Mouse (Mus musculus): ENCODE measurements around the gene Bmpr1b. TPM values are rescaled to one million over a fixed set of nuclear protein-coding genes. Genes with fewer than 3 reads are reported as not detected.

Bmpr1b gene
- polyA plus RNA-seq, 1 experiment from 2014 or later = 1.9 TPM

- Histone ChIP-seq H3K36me3 (ENCODE audit: insufficient read depth, low read length) (no peaks in the 10 kb centered on the region), H3K9ac (replicated peaks; ENCODE audit: low read depth) (no peak overlapping the region), H3K4me1 (ENCODE audit: insufficient read depth, low read depth, low read length) (no peaks in the 10 kb centered on the region), H3K27ac (ENCODE audit: low read length) (no peak overlapping the region), H3K27me3 (replicated peaks; ENCODE audit: insufficient read depth, low read length) (no peaks in the 10 kb centered on the region), H3K9me3 (ENCODE audit: low read length) (no peaks in the 10 kb centered on the region), H3K4me2 (replicated peaks; ENCODE audit: low read depth, low read length) (no peak overlapping the region), H3K4me3 (ENCODE audit: low read depth, low read length) (no peak overlapping the region)
- no peak for DNase-seq (ENCODE audit: low spot score)
- TF ChIP-seq EP300 (IDR thresholded peaks at IDR 0.05) (no peak), CTCF (IDR thresholded peaks at IDR 0.05) (no peak)
- 77% methylated on average over 2 of the region's 2 CpGs for WGBS
- ATAC-seq = no peak
These were observed 269.7 kb downstream of the Bmpr1b start for GRCm38 (mm10) chr3:141899521-141899920.

DNA sequence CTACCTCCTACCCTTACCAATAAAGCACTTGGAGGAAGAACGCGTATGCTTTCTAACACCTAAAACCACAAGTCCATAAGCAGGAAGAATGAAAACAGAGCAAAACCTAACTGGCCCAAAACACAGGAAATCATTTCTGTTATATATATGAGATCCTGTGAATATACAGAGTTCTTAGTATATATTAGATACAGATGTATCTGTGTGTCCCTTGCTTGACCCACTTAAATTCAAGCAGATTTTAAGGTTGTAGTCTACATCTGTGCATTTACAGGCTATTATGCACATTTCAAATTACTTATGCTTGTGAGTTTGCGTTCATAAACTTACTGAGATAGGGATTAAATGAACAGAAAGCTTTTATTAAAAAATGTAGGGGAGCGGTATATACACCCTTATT is 271.5 kb downstream of the Bmpr1b start:
- H3K9ac ChIP-seq (replicated peaks; ENCODE audit: low read depth) = no peak overlapping the region
- no peak overlapping the region for H3K4me2 ChIP-seq (replicated peaks; ENCODE audit: low read depth, low read length)
- H3K4me1 ChIP-seq (ENCODE audit: insufficient read depth, low read depth, low read length) = no peaks in the 10 kb centered on the region
- TF ChIP-seq EP300 (IDR thresholded peaks at IDR 0.05) (no peak), CTCF (IDR thresholded peaks at IDR 0.05) (no peak)
- no peaks in the 10 kb centered on the region for H3K27me3 ChIP-seq (replicated peaks; ENCODE audit: insufficient read depth, low read length)
- 87% methylated on average over 4 of the region's 4 CpGs for WGBS
- ATAC-seq (no peak), DNase-seq (ENCODE audit: low spot score) (no peak)
- no peak overlapping the region for H3K4me3 ChIP-seq (ENCODE audit: low read depth, low read length)
- no peaks in the 10 kb centered on the region for H3K9me3 ChIP-seq (ENCODE audit: low read length)
- H3K27ac ChIP-seq (ENCODE audit: low read length) = no peak overlapping the region
- H3K36me3 ChIP-seq (ENCODE audit: insufficient read depth, low read length) = no peaks in the 10 kb centered on the region

DNA sequence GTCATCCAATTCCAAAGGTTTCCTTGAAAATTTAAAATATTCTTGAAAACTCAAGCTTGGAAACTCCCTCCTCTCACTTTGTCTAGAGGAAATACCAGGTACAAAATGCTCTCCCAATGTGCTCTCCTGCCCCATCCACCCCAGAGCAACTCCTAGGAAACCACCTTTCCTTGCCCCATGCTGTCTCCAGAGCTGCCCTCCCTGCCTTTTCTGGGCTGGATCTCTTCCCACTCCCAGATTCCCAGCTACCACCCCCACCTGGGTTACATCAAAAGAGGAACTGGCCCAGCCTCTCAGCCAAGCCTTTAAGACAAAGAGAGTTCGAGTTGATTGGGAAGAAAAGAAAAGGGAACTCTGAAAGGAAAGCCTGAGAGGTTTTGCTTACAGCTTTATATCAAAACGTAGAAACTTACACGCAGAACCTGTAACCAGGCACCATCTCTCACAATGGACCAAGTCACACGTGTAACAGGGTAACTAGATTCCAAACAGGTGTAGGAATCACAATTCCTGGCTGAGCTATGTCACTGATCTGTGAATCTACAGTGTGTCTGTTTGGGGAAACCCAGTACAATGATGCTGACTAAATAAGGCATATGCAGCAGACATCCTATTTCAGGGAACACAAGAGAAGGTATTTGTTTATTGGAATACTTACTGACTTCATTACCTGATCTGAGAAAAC is 272.2 kb downstream of the Bmpr1b start:
- DNase-seq (ENCODE audit: low spot score) (no peak), ATAC-seq (no peak)
- H3K27me3 ChIP-seq (replicated peaks; ENCODE audit: insufficient read depth, low read length) = no peaks in the 10 kb centered on the region
- no peaks in the 10 kb centered on the region for H3K9me3 ChIP-seq (ENCODE audit: low read length)
- 39% methylated on average over 4 of the region's 4 CpGs for WGBS
- H3K4me2 ChIP-seq (replicated peaks; ENCODE audit: low read depth, low read length) = no peak overlapping the region
- H3K4me3 ChIP-seq (ENCODE audit: low read depth, low read length) = no peak overlapping the region
- H3K27ac ChIP-seq (ENCODE audit: low read length) = no peak overlapping the region
- no peaks in the 10 kb centered on the region for H3K4me1 ChIP-seq (ENCODE audit: insufficient read depth, low read depth, low read length)
- H3K36me3 ChIP-seq (ENCODE audit: insufficient read depth, low read length) = no peaks in the 10 kb centered on the region
- TF ChIP-seq CTCF (IDR thresholded peaks at IDR 0.05) = no peak
- no peak for TF ChIP-seq EP300 (IDR thresholded peaks at IDR 0.05)
- no peak overlapping the region for H3K9ac ChIP-seq (replicated peaks; ENCODE audit: low read depth)

DNA sequence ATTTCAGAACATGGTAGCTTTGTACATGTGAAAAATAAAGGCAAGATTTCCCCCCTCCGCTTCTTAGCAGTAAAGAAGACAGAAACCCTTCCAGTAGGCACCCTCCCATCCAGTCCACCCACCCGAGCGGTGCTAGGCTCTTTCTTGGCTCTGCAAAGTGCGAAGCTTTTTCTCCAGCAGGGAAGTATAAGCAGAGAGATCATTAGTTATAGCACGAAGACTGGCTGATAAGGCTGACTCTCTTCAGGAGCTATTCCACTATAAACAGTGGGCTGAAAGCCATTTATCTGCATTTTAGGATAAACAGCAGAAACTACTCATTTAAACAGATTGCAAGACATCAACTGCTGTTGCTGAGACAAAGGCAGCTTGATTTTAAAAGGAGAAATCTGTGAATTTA is 274.1 kb downstream of the Bmpr1b start:
- H3K4me1 ChIP-seq (ENCODE audit: insufficient read depth, low read depth, low read length) = no peaks in the 10 kb centered on the region
- no peaks in the 10 kb centered on the region for H3K9me3 ChIP-seq (ENCODE audit: low read length)
- TF ChIP-seq CTCF (IDR thresholded peaks at IDR 0.05) (no peak), EP300 (IDR thresholded peaks at IDR 0.05) (no peak)
- DNase-seq (ENCODE audit: low spot score) = no peak
- no peaks in the 10 kb centered on the region for H3K36me3 ChIP-seq (ENCODE audit: insufficient read depth, low read length)
- H3K27me3 ChIP-seq (replicated peaks; ENCODE audit: insufficient read depth, low read length) = no peaks in the 10 kb centered on the region
- ATAC-seq = no peak
- H3K27ac ChIP-seq (ENCODE audit: low read length) = no peak overlapping the region
- no peak overlapping the region for H3K4me3 ChIP-seq (ENCODE audit: low read depth, low read length)
- H3K9ac ChIP-seq (replicated peaks; ENCODE audit: low read depth) = no peak overlapping the region
- WGBS = 37% methylated on average over 5 of the region's 5 CpGs
- H3K4me2 ChIP-seq (replicated peaks; ENCODE audit: low read depth, low read length) = no peak overlapping the region

DNA sequence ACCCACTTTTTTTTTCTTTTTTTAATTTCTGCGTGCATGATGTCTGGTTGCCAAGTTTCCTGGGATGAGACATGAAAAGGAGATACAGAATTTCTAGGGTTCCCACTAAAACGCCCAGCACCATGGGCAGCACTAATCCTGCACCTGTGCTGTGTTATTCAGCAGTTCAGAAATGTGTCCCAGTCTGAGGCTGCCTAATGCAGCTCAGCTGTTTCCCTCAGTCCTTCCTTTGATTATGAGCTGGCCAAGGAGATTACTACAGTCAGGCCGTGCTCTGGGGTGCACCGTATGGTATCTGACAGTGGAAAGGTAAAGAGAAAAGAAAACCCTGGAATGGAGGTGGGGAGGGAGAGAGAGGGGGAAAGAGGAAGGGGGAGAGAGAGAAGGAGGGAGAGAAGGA is 278.6 kb downstream of the Bmpr1b start:
- H3K9me3 ChIP-seq (ENCODE audit: low read length) = no peaks in the 10 kb centered on the region
- no peak overlapping the region for H3K4me2 ChIP-seq (replicated peaks; ENCODE audit: low read depth, low read length)
- TF ChIP-seq EP300 (IDR thresholded peaks at IDR 0.05) (no peak), CTCF (IDR thresholded peaks at IDR 0.05) (no peak)
- DNase-seq (ENCODE audit: low spot score) (peak; percentile 6), ATAC-seq (no peak)
- H3K9ac ChIP-seq (replicated peaks; ENCODE audit: low read depth) = no peak overlapping the region
- H3K27ac ChIP-seq (ENCODE audit: low read length) = no peak overlapping the region
- no peaks in the 10 kb centered on the region for H3K4me1 ChIP-seq (ENCODE audit: insufficient read depth, low read depth, low read length)
- WGBS = 31% methylated on average over 4 of the region's 4 CpGs
- H3K27me3 ChIP-seq (replicated peaks; ENCODE audit: insufficient read depth, low read length) = no peaks in the 10 kb centered on the region
- H3K36me3 ChIP-seq (ENCODE audit: insufficient read depth, low read length) = no peaks in the 10 kb centered on the region
- no peak overlapping the region for H3K4me3 ChIP-seq (ENCODE audit: low read depth, low read length)

GRCm38 (mm10) chr3:141887476-141888274 is 281.6 kb downstream of the Bmpr1b start:
- WGBS = 49% methylated on average over 4 of the region's 4 CpGs
- Histone ChIP-seq H3K4me3 (ENCODE audit: low read depth, low read length) (no peak overlapping the region), H3K4me1 (ENCODE audit: insufficient read depth, low read depth, low read length) (no peaks in the 10 kb centered on the region), H3K9me3 (ENCODE audit: low read length) (no peaks in the 10 kb centered on the region), H3K27ac (ENCODE audit: low read length) (no peak overlapping the region), H3K27me3 (replicated peaks; ENCODE audit: insufficient read depth, low read length) (no peaks in the 10 kb centered on the region), H3K4me2 (replicated peaks; ENCODE audit: low read depth, low read length) (no peak overlapping the region), H3K36me3 (ENCODE audit: insufficient read depth, low read length) (no peaks in the 10 kb centered on the region), H3K9ac (replicated peaks; ENCODE audit: low read depth) (no peak overlapping the region)
- ATAC-seq (no peak), DNase-seq (ENCODE audit: low spot score) (peak; percentile 58)
- TF ChIP-seq CTCF (IDR thresholded peaks at IDR 0.05) (peak; percentile 59), EP300 (IDR thresholded peaks at IDR 0.05) (no peak)

Data from lung, postnatal 0 days (tissue).